Mouse (Mus musculus) kidney, postnatal 0 days (tissue): ENCODE data around the gene Rps27rt. TPM values are rescaled to one million over a fixed set of nuclear protein-coding genes. Genes with fewer than 3 reads are reported as not detected.

Experiments
- ATAC-seq: fragments of 200-750 bp; cut with Nextera tagmentation; replicated peaks from 2 replicates; pipeline ENCODE4 v1.8.0; 2017; ENCODE audit warnings: low read depth, moderate number of reproducible peaks, moderate TSS enrichment, moderate library complexity; ENCODE audit not compliant: low FRiP score
- DNase-seq: peaks from one replicate; pipeline ENCODE4 v3.0.0-alpha.2; 2016; ENCODE audit warnings: low spot score
- H3K27ac ChIP-seq: fragments of 300-500 bp; sonication (generic); 2 replicates; pipeline ENCODE4 v1.5.1; 2014; ENCODE audit warnings: mild to moderate bottlenecking
- H3K27me3 ChIP-seq: fragments of 300-500 bp; sonication (generic); 2 replicates; pipeline ENCODE4 v1.6.1; 2014; ENCODE audit warnings: low read length, mixed read lengths; ENCODE audit not compliant: insufficient read depth
- H3K36me3 ChIP-seq: fragments of 300-500 bp; sonication (generic); 2 replicates; pipeline ENCODE4 v1.6.1; 2014; ENCODE audit warnings: low read length, mixed read lengths; ENCODE audit not compliant: insufficient read depth
- H3K4me1 ChIP-seq: fragments of 300-500 bp; sonication (generic); replicated peaks from 2 replicates; pipeline ENCODE4 v1.6.1; 2014; ENCODE audit warnings: antibody characterized with exemption, low read length, mixed read lengths; ENCODE audit not compliant: insufficient read depth
- H3K4me2 ChIP-seq: fragments of 300-500 bp; sonication (generic); 2 replicates; pipeline ENCODE4 v1.6.1; 2014; ENCODE audit warnings: mild to moderate bottlenecking, low read length, moderate library complexity, mixed read lengths
- H3K4me3 ChIP-seq: fragments of 300-500 bp; sonication (generic); replicated peaks from 2 replicates; pipeline ENCODE4 v1.5.1; 2014; ENCODE audit warnings: low read depth, low read length
- H3K9ac ChIP-seq: fragments of 300-500 bp; sonication (generic); 2 replicates; pipeline ENCODE4 v1.6.1; 2014; ENCODE audit warnings: low read depth, low read length
- H3K9me3 ChIP-seq: fragments of 300-500 bp; sonication (generic); replicated peaks from 2 replicates; pipeline ENCODE4 v1.6.1; 2016; ENCODE audit warnings: low read length, inconsistent platforms, mixed read lengths
- CTCF ChIP-seq: IDR thresholded peaks from 2 replicates; pipeline ENCODE4 v1.5.1; 2016; ENCODE audit warnings: antibody characterized with exemption, low read depth, mild to moderate bottlenecking, moderate library complexity
- WGBS: fragments of 180-500 bp; shearing (Covaris S2); extraction: QIAGEN DNeasy Blood & Tissue Kit; methylation state at CpG from one replicate; pipeline ENCODE4 v1.1.7; 2014; 5-methylcytosine and 5-hydroxymethylcytosine counted together
- polyA plus RNA-seq: library from polyadenylated mRNA; unstranded; fragments of >200 nt; fragmentation: Nextera tagmentation; extraction: Ambion mirVana; gene quantifications from 2 replicates; pipeline ENCODE4 v1.2.1, GENCODE M21; 2015

Gene Rps27rt
- polyA plus RNA-seq, 1 experiment from 2014 or later: 845 TPM

GRCm38 (mm10) chr9:114988610-114989327, 6.2 kb upstream of the Rps27rt start:
- Histone ChIP-seq H3K4me3 (no peak overlapping the region), H3K36me3 (no peaks in the 10 kb centered on the region), H3K27ac (no peak overlapping the region), H3K27me3 (no peaks in the 10 kb centered on the region), H3K9ac (no peak overlapping the region), H3K9me3 (no peaks in the 10 kb centered on the region), H3K4me2 (no peak overlapping the region), H3K4me1 (no peaks in the 10 kb centered on the region)
- 70% methylated on average over 6 of the region's 6 CpGs for WGBS
- TF ChIP-seq CTCF: no peak
- ATAC-seq (no peak), DNase-seq (no peak)

- H3K27ac ChIP-seq: no peak overlapping the region
- no peaks in the 10 kb centered on the region for H3K36me3 ChIP-seq
- no peaks in the 10 kb centered on the region for H3K27me3 ChIP-seq
- no peak overlapping the region for H3K4me2 ChIP-seq
- no peaks in the 10 kb centered on the region for H3K9me3 ChIP-seq
- DNase-seq: no peak
- H3K4me1 ChIP-seq: no peaks in the 10 kb centered on the region
- no peak for TF ChIP-seq CTCF
- H3K9ac ChIP-seq: no peak overlapping the region
- ATAC-seq: no peak
- WGBS: 98% methylated on average over 3 of the region's 3 CpGs
- H3K4me3 ChIP-seq: no peak overlapping the region
Observed at GRCm38 (mm10) chr9:114988029-114988428, 5.5 kb upstream of the Rps27rt start.

- WGBS: 53% methylated on average over 5 of the region's 5 CpGs
- H3K9ac ChIP-seq: no peak overlapping the region
- no peaks in the 10 kb centered on the region for H3K9me3 ChIP-seq
- H3K4me2 ChIP-seq: no peak overlapping the region
- no peak for TF ChIP-seq CTCF
- H3K4me3 ChIP-seq: no peak overlapping the region
- no peaks in the 10 kb centered on the region for H3K36me3 ChIP-seq
- H3K27ac ChIP-seq: no peak overlapping the region
- H3K27me3 ChIP-seq: no peaks in the 10 kb centered on the region
- DNase-seq (peak; percentile 53), ATAC-seq (no peak; the same call in 1 of the 2 replicates)
- H3K4me1 ChIP-seq: no peaks in the 10 kb centered on the region
Observed at GRCm38 (mm10) chr9:114986361-114986760, 3.8 kb upstream of the Rps27rt start.

GRCm38 (mm10) chr9:114985741-114986140, 3.2 kb upstream of the Rps27rt start:
- H3K9ac ChIP-seq: no peak overlapping the region
- H3K4me2 ChIP-seq: no peak overlapping the region
- H3K9me3 ChIP-seq: no peaks in the 10 kb centered on the region
- H3K4me3 ChIP-seq: no peak overlapping the region
- no peaks in the 10 kb centered on the region for H3K4me1 ChIP-seq
- no peak overlapping the region for H3K27ac ChIP-seq
- 95% methylated on average over 5 of the region's 5 CpGs for WGBS
- H3K36me3 ChIP-seq: no peaks in the 10 kb centered on the region
- ATAC-seq (no peak), DNase-seq (no peak)
- no peaks in the 10 kb centered on the region for H3K27me3 ChIP-seq
- TF ChIP-seq CTCF: no peak

GRCm38 (mm10) chr9:114979969-114980368, 2.6 kb downstream of the Rps27rt start:
- no peak overlapping the region for H3K9ac ChIP-seq
- DNase-seq (no peak), ATAC-seq (no peak)
- H3K4me2 ChIP-seq: peak overlapping the region; percentile 93; the same call in 1 of the 2 replicates
- no peak overlapping the region for H3K27ac ChIP-seq
- H3K36me3 ChIP-seq: no peaks in the 10 kb centered on the region
- no peaks in the 10 kb centered on the region for H3K9me3 ChIP-seq
- no peaks in the 10 kb centered on the region for H3K27me3 ChIP-seq
- no peak for TF ChIP-seq CTCF
- H3K4me1 ChIP-seq: no peaks in the 10 kb centered on the region
- WGBS: 51% methylated on average over 6 of the region's 6 CpGs
- H3K4me3 ChIP-seq: peak overlapping the region; percentile 79; the same call in 1 of the 2 replicates

GRCm38 (mm10) chr9:114978281-114979111, 4.0 kb downstream of the Rps27rt start, which contains the start of gene Osbpl10:
Gene Osbpl10, plus strand, starts transcription at chr9:114978569.
- TF ChIP-seq CTCF: peak; percentile 48

More at GRCm38 (mm10) chr9:114978281-114979111, 4.0 kb downstream of the Rps27rt start, which contains the start of gene Osbpl10:
- no peaks in the 10 kb centered on the region for H3K9me3 ChIP-seq
- peak; percentile 86 for DNase-seq
- WGBS: 0% methylated on average over 70 of the region's 86 CpGs
- no peaks in the 10 kb centered on the region for H3K36me3 ChIP-seq
- H3K27ac ChIP-seq: peak within 1 kb of the TSS; percentile 89
- peak within 1 kb of the TSS; percentile 79 for H3K4me3 ChIP-seq
- H3K4me1 ChIP-seq: no peaks in the 10 kb centered on the region
- H3K27me3 ChIP-seq: no peaks in the 10 kb centered on the region
- peak within 1 kb of the TSS; percentile 83 for H3K9ac ChIP-seq
- H3K4me2 ChIP-seq: peak within 1 kb of the TSS; percentile 93
- ATAC-seq: peak; percentile 79
